Mouse (Mus musculus) right cerebral cortex, postnatal 25 days (tissue): Measurements from ENCODE around the gene Wdr4.

Experiments
- DNase-seq: peaks from one replicate; pipeline ENCODE4 v3.0.0; 2022

Wdr4 gene

GRCm38 (mm10) chr17:31491355-31491754 lies 28.4 kb downstream of the Wdr4 start:
- no peak for DNase-seq

- DNase-seq, result no peak
Observed at GRCm38 (mm10) chr17:31487433-31488060, 32.2 kb downstream of the Wdr4 start.

GRCm38 (mm10) chr17:31486616-31487198 lies 33.1 kb downstream of the Wdr4 start:
- DNase-seq, result no peak

DNA sequence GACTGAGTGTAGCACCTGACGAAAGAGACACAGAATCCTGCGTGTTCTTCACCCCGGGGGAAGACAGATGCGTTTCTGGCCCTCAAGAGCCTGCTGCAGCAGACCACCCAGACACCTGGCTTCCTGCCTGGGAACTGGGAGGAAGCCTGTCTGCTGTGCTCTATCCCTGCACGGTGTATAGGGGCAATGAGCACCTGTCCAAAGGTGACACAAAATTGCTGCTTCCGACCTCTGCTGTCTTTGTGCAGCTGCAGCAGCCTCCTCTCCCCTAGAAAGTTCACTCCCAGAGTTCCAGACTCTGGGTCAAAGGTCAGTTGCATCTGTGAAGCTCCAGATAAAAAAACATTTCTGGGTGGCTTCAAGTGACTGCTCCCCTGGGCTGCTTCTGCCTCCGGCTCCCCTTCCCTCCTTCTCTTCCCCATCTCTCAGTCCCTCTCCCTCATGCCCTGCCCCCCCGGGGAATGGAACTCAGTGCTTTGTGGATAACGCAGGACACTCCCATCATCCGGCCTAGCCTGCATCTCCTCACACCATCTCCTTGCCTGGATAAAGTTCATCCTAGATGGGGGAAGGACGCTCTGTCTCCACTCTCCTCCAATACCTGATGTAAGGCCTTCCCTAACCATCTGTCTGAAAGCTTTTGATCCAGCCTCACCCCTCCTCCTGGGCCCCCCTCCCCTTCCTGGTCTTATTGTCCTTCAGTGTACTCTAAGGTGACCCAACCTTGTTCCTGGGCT lies 40.5 kb downstream of the Wdr4 start:
- DNase-seq, result no peak

- DNase-seq, result no peak
Observed at GRCm38 (mm10) chr17:31478606-31479005, 41.2 kb downstream of the Wdr4 start.

- no peak for DNase-seq
Observed at GRCm38 (mm10) chr17:31474388-31474787, 45.4 kb downstream of the Wdr4 start.

DNA sequence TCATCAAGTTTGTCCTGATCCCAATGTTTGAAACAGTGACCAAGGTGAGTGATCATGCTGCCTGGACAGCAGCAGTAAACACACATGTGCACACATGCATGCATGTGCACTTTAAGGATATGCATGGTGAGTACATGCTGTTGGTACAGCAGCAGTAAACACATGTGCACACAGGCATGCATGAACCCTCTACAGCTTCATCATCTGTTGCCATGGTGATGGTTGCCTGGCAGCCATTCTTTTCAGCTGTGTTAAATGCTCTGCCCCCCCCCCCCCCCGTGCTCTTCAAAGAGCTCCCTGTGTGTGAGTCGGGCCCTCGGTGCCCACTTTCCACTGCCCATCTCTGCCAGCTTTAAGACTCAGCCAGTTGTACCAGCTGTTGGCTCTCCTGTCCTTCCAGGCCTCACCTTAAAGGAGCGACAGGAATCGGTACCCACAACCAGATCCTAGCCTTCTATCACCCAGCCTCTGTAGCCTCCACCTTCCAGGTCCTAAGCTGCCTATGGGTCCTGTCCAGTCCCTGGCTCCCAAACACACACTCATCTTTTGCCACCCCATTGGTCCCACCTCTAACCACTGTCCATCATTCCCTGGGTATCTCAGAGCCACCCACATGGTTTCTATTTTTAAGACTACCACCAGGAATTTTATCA lies 48.9 kb downstream of the Wdr4 start:
- DNase-seq, result no peak

DNA sequence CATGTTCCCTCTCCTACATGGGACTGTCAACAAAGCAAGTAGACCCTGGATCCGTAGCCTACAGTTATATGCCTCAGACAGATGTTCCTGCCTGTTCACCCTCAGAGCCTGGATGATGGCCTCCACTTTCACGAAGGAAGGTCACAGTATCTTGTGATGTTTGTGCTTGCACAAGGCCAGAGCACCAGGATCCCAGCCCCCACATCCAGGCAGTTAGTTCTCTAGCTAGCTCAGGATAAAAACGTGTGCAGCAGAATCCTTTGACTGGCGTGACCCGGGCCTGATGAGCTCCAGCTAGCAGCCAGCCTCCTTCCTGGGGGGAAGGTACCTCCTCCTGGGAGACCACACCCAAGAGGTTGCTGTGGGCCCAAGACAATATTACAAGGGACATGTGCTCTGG lies 51.3 kb downstream of the Wdr4 start:
- no peak for DNase-seq

- no peak for DNase-seq
Observed at GRCm38 (mm10) chr17:31466854-31467253, 52.9 kb downstream of the Wdr4 start.

- no peak for DNase-seq
Observed at GRCm38 (mm10) chr17:31462506-31462905, 57.3 kb downstream of the Wdr4 start.

- no peak for DNase-seq
Observed at GRCm38 (mm10) chr17:31460416-31460815, 59.4 kb downstream of the Wdr4 start.

- peak; percentile 58 for DNase-seq
Observed at GRCm38 (mm10) chr17:31456723-31457567, 62.8 kb downstream of the Wdr4 start.

DNA sequence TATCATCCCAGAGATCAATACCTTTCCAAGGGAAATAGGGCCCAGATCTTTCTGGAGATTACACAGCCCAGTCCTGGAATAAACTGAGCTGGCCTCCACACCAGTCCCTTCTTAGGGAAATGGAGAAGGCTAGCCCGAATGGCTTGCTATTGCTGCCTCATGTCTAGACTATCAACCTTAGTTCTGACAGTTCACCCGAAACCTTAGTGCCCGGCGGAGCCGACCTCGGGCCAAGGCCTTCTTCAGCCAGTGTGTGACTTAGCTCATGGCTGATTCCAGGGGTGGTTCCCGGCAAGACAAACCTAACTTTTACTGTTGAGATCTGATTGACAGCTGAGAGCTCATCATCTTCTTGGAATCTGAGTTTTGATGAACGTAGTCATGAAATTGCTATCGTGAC lies 65.7 kb downstream of the Wdr4 start:
- no peak for DNase-seq

DNA sequence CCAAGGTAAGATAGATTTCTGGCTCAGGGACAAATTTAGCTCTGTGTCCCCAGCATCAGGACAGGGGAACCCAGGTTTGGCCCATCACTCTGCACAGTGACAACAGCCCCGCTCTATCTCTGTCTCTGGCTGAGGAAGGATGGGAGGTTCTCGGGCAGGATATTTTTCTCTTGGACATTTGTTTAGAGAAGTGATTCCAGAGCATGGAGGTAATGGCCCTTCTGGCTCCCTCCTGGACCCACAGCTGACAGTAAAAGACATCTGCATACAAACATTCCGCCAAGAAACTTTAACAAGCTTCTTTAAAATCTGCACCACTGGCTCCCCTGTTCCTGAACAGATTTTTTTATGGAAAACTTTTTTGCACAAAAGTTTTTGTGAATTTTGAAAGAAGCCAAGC lies 66.3 kb downstream of the Wdr4 start:
- DNase-seq, result no peak

- DNase-seq, result no peak
Observed at GRCm38 (mm10) chr17:31452816-31453215, 67.0 kb downstream of the Wdr4 start.

DNA sequence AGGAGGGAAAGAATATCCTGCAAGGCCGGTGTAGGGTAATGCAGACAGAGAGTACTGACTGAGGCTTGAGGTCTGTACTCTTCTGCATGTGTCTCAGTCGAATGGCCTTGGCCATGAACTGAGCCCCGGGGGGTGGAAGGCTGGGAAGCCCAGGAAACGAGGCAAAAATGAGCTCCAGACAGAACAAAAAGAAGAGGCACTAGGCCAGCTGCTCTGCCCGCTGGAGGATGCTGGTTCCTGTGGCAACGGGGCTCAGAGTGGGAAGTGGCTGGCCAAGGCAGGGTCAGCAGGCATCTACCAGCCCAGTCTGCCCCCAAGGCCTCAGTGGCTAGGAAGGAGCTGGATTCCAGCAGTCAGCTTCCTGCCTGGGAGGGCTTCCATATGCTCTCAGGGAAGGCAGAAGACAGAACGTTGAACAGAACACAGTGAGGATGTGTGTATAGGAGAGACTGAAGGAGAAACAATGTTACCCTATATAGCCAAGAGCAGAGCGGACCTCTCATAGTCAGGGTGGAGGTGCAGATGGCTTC lies 68.5 kb downstream of the Wdr4 start:
- peak; percentile 45 for DNase-seq

DNA sequence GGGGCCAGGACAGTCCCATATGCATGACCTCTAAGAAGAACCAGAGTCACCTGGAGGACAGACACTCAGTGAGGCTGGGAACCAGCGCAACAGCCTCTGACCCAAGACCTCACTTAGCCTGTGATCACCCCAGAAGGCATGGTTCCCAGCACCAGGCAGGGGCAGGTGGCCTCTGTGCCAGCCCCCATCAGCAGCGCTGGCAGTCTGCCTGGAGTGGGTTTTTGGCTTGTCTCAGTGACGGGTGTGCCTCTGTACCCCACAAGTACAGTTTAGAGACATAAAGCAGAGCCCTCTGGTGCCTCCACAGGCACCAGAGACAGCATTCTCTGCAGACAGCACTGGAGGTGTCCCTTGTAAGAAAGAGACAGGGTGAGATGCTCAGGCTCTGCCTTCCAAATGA lies 69.6 kb downstream of the Wdr4 start:
- DNase-seq, result no peak

DNA sequence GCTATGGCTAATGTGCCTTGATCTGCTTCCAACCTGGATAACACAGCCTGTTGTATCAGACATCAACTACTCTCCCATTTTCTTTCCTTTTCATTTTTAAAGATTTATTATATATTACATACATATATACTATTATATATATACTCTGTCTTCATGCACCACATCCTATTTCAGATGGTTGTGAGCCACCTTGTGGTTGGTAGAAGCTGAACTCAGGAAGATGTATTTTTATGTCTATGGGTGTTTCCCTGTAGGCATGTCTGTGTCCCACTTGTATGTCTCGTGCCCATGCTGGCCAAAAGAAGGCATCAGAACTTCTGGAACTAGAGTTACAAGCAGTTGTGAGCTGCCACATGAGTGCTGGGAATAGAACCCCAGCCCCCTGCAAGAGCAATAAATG lies 71.3 kb downstream of the Wdr4 start:
- DNase-seq, result no peak

DNA sequence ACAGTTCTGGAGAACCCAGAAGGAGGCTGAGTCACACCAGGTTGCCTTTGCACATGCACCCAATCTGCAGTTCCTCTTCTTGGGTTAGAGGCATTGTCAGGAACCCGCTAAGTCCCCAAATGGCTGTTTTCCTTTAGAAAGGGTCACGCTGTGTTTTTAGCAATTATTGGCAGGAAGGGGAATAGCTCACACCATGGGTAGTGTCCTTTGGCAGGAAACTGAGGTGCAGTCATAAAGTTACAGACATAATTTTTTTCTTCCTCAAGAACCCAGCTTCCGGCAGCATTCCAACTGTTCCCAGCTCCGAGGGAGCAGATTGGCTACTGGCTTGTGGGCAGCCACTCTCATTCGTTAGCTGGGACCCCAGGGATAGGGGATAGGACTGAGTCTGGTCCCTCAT lies 72.0 kb downstream of the Wdr4 start:
- DNase-seq, result no peak

DNA sequence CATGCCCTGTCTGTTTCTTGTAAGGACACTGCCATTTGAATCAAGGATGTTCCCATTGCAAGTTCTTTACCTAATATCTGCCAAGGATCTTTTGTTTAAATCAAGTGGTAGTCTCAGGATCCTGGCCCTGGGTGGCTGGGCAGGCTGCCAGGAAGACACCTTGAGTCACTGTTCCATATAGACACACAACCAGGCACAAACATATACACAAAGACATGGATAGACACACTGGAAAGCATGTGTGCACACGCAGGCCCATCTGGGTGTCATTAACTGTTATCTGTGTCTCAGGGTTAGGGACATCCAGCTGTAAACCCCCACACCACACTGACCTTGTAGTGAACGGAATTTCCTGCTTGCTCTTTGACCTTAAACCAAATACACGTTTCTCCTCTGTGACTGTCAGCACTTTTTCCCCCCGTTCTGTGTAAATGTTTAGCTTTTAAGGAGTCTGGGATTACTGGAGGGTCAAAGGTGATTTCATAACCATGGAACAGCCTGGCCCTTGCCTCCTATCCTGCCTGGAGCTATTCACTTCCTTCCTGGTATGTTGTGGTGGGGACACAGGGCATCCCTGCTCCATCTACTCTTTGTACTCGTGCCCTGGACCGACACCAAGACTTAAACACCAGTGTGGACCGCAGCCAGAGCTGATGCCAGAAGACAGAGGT lies 74.6 kb downstream of the Wdr4 start:
- no peak for DNase-seq
